Mouse (Mus musculus) megakaryocyte progenitor cell, adult 5-6 weeks (primary cell): ENCODE data around the gene Fam118b. TPM values are rescaled to one million over a fixed set of nuclear protein-coding genes. Genes with fewer than 3 reads are reported as not detected.

ENCODE experiments used
- ATAC-seq: replicated peaks from 2 replicates; pipeline ENCODE4 v1.8.0; 2016; ENCODE audit warnings: mild to moderate bottlenecking, moderate TSS enrichment, inconsistent platforms; ENCODE audit not compliant: poor library complexity
- total RNA-seq, 2 experiments: library from RNA; stranded (forward) in 1 of 2; stranded (reverse) in 1 of 2; fragments of 157-497, 149-512 nt in 1 of 2; fragments of 200-1000 nt in 1 of 2; gene quantifications; 2 replicates each; pipeline versions ENCODE4 v1.2.3 to v1.2.4; 2015 to 2017

The Fam118b gene
- total RNA-seq (2015) (36.4 and 52.1 TPM in 2 replicates), total RNA-seq (2017) (12.0 TPM in 2 replicates)

GRCm38 (mm10) chr9:35267146-35267975 is at the start of gene Fam118b, which contains the start of gene Rpusd4:
Fam118b (minus strand) TSS chr9:35267805.
Rpusd4 (plus strand) TSS chr9:35267865.
- ATAC-seq = peak; percentile 78

GRCm38 (mm10) chr9:35316771-35317211 is 49.2 kb upstream of the Fam118b start:
- ATAC-seq = no peak

DNA sequence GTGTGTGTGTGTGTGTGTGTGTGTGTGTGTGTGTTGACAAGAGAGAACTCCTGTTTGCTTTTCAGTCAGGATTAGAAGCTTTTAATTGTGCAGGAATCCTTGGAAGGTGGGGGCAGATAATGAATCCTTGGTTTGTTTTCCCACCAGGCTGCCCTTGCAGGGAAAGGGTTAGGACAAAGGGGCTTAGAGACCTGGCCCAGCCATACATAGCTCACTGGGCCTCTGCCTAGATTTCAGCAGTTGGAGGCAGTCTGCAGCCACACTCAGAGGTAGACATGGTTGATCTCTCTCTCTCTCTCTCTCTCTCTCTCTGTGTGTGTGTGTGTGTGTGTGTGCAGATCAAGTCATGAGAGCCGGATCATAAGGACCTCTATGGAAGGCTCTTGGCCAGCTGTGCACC is 46.6 kb upstream of the Fam118b start:
- ATAC-seq = no peak

DNA sequence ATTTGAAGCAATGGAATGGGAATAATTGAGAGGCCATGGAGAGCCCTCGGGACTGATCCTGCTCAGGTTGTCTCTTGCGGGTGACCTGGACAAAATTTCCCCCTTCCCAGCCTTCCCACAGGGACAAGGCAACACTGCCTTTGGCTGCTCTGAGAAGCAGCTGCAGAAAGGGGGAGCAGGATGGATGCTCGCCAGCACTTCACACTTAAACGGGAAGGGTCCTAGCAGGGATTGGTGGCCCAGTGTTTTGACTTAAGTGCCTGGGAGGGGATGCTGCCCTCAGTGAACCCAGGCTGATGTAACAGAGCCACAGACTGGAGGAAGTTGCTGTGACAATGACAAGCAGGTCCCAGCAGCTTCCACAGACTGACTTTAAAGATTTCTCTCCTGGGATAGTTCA is 46.0 kb upstream of the Fam118b start:
- ATAC-seq = no peak

DNA sequence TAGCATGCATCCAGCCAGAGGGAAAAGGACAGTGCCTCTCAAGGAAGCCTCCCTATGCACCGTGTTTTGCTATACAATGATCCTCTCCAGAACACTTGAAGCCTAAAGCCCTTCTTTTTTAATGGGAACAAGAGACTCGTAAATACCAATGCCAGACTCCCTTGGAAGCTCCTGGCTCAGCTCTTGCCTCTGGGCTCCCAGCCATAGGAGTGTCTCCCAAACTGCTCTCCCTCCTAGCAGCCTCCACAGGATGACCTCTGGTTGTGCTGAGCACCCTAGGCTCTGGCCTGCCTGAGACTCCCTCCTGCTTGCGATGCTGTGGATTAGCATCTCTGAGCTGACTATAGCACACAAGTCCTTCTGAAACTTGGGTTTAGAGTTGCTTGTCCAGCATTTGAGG is 44.9 kb upstream of the Fam118b start:
- ATAC-seq = no peak

- no peak for ATAC-seq
These were observed 42.8 kb upstream of the Fam118b start for GRCm38 (mm10) chr9:35310377-35310776.

GRCm38 (mm10) chr9:35307461-35307860 is 39.9 kb upstream of the Fam118b start:
- ATAC-seq = no peak

- ATAC-seq = no peak
These were observed 34.6 kb upstream of the Fam118b start for GRCm38 (mm10) chr9:35302172-35302571.

GRCm38 (mm10) chr9:35297791-35298190 is 30.2 kb upstream of the Fam118b start:
- no peak for ATAC-seq

DNA sequence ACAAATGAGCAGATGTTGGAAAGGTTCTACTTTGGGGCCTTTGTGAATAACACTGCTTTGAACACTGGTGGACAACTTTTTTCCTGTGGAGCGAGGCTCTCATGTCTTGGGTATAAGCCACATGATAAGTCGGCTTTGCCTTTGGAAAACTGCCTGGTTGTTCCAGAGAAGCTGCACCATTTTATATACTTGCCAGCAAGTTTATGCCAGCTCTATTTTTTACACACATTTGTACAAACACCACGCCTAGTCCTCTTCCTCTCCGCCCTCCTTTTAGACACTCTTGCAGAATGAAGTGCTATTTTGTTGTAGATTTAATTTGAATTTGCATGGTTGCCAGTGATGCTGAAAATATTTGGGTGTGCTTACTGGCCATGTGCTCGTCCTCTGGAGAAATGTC is 25.9 kb upstream of the Fam118b start:
- no peak for ATAC-seq

DNA sequence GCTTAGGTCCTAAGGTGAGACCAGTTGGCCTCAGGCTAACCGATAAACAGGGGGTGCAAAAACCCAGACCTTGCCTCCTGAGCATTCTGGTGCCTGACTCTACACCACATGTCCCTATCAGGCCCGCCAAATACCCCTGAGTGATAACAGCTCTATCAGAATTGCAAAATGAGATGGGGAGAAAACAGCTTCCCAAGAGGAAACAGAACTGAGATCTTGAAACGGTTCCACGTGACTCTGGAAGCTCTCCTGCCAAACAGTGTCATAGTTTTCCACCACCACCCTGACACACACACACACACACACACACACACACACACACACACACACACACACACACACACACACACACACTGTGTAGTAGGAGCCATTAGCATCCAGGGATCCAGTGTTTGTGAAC is 23.3 kb upstream of the Fam118b start:
- ATAC-seq = no peak

- ATAC-seq = no peak
These were observed 22.8 kb upstream of the Fam118b start for GRCm38 (mm10) chr9:35290417-35290816.

DNA sequence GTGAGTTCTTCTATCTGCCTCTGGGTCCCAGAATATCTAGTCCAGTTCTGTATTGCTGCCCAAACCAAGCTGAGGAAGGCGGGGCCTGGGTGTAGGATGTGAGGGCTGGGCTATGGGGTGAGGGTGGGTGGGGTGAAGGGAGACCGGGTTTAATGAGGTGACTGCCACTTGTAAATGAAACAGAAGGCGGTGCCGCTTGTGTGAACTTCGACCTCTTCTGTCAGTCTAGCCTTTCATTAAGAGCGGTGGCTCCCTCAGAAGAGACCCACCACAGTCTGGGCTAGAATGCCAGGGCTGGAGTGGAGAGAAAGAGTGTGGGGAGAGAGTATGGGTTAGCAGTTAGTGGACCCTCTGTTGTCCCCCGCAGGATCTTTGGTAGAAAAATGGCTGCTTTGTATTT is 22.4 kb upstream of the Fam118b start:
- no peak for ATAC-seq

DNA sequence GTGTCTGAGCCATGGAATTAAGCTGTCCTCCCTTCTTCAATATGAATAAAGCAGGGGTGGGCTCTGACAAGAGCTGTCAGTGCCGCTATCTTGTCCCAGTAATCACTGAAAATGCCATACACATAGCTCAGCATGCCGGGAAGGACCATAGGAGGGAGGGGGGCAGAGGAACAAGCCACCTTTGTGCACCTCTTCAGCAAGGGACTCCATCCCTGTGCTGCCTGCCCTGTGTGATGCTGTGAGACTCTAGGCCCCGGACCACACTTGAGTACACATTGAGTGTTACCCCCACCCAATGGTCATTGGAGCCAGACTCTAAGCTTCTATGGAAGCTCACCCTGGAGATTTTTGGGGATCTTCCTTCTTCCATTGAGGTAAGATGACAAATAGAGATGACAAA is 18.7 kb upstream of the Fam118b start:
- ATAC-seq = no peak

GRCm38 (mm10) chr9:35284351-35284750 is 16.7 kb upstream of the Fam118b start:
- no peak for ATAC-seq

DNA sequence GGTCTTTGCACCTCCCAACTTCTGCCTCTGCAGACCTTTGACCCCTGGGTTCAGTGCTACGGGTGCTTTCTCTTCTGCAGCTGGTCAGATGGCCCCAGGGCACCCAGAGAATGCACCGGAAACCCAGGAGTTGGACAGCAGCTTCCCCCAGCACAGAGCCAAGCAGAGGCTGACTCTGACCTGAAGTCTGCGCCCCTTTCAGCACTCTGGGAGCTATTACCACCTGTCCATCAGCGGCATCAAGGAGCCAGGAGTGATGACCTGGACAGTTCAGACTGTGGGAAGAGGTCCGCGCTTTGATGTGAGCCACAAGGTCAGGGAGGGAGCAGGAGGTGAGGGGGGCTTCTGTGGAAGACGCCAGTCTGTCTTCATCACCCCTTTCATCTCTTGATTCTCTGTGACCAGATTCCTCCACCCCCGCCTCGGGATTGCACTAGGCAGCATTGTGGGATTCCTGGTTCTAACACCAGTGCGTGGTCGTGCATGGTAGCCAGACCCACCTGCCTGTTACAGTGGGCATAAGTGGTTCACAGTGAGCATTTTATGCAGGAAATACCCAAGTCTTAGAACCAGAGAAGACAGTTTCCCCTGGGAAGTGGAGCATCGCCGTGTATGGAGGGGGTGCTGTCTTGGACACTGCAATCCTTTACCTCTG is 15.9 kb upstream of the Fam118b start:
- no peak for ATAC-seq

DNA sequence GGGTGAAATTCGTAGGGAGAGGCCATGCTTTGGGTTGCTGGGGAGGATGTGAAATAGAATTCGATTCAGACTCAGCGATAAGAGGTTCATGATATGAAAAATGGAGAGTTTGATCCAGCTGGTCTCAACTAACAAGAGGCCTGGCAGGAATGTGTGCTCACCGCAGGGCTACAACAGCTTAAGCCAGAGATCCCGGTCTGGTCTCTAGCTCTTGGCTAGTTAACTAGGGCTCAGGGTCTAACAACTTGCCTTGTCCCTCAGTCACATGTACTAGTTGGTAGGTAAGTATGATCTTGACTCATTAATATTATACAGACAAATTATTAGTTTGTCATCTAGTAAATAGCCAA is 15.2 kb upstream of the Fam118b start:
- ATAC-seq = no peak

GRCm38 (mm10) chr9:35282006-35282850 is 14.6 kb upstream of the Fam118b start:
- ATAC-seq = peak; percentile 90

DNA sequence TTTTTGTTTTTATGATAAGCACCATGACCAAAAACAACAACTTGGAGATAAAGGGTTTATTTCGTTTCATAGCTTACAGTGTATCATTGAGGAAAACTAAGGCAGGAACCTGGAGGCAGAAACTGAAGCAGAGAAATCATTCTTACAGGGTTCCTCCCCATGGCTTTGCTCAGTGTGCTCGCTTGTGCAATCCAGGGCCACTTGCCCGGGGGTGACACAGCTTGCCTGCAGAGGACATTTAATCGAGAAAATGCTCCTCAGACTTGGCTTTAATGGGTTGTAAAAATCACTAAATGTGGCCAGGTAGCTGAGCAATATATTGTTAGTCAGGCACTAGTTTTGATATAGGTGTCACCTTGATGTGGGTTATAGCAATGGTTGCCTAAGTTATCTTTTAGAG is 10.8 kb upstream of the Fam118b start:
- ATAC-seq = no peak

- ATAC-seq = peak; percentile 60
These were observed 10.3 kb upstream of the Fam118b start for GRCm38 (mm10) chr9:35277855-35278365.
